Mouse (Mus musculus) adrenal gland, postnatal 14 days (tissue): ENCODE measurements around the gene Gdf5. TPM values are rescaled to one million over a fixed set of nuclear protein-coding genes. Genes with fewer than 3 reads are reported as not detected.

Experiments
- DNase-seq: peaks from one replicate; pipeline ENCODE4 v3.0.0; 2021; ENCODE audit warnings: mixed read lengths
- long read RNA-seq, 2 experiments: library from polyadenylated mRNA; stranded (forward); transcript quantifications; one replicate each; pipeline ENCODE4 v2.0.0; 2021
- total RNA-seq: library from RNA; stranded (reverse); gene quantifications from 2 replicates; pipeline ENCODE4 v1.2.3, GENCODE M21; 2021

The Gdf5 gene
- 1.1 and 1.8 TPM in 2 replicates for total RNA-seq
- long read RNA-seq, experiment 1, partial matches to known transcripts = 1 of 4 reads
- long read RNA-seq, experiment 1, other reads (novel, unspliced or antisense) = 0 of 4 reads
- long read RNA-seq, experiment 2, partial matches to known transcripts = 0 of 2 reads
- long read RNA-seq, experiment 2, other reads (novel, unspliced or antisense) = 0 of 2 reads

DNA sequence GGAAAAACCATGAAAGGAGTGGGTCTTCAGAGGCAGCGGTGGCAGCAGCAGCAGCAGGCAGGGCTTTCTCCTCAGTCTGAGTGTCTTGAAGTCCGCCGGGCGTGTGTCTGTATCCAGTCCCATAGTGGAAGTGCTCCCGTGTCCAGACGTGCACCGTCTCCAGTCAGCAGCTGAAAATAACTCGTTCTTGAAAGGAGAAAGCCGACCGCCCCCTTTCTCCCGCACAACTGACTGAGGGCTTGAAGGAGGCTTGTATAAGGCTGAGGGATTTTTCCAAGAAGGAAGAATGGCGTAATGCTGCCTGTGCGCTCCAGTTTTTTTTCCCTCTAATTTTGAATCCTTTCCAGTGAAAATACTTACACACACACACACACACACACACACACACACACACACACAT is at the start of gene Gdf5:
TSS of gene Gdf5 (minus strand) at position 244 of the 400 bp plus-strand sequence.
- DNase-seq = no peak

DNA sequence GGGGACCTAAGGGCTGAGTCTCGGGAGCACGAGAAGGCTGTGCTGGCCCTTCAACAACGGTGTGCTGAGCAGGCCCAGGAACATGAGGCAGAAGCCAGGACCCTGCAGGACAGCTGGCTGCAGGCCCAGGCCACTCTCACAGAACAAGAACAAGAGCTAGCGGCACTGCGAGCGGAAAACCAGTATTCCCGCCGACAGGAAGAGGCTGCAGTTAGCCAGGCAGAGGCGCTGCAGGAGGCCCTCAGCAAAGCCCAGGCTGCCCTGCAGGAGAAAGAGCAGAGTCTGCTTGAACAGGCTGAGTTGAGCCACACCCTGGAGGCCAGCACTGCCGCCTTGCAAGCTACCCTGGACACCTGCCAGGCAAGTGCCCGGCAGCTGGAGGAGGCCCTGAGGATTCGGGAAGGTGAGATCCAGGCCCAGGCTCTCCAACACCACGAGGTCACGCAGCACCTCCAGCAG is 46.7 kb upstream of the Gdf5 start:
- DNase-seq = peak; percentile 74

DNA sequence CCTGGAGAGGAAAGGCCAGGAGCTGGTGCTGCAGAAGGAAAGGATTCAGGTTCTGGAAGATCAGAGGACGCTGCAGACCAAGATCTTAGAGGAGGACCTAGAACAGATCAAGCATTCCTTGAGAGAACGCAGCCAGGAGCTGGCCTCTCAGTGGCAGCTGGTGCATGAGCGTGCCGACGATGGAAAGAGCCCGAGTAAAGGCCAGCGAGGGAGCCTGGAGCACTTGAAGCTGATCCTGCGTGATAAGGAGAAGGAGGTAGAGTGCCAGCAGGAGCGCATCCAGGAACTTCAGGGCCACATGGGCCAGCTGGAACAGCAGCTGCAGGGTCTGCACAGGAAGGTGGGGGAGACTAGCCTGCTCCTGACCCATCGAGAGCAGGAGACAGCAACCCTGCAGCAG is 46.0 kb upstream of the Gdf5 start:
- DNase-seq = no peak

DNA sequence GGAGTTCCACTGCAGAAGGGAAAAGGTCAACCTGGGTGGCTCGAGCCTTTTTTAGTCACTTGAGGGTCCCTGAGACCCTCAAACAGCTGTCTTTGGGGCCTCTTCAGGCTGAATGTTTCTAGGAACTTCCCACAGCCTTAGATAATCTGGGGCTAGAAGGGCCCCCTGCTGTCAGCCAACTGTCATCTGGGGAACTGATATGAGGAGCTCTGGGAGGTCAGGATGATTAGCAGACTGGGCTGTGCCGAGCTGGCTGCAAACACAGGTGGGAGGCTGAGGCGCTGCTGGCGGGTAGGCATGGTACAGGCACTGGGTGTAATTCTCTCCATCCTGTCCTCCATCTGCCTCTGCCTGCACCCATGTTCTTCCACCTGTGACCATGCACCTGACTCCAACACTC is 43.9 kb upstream of the Gdf5 start:
- no peak for DNase-seq

DNA sequence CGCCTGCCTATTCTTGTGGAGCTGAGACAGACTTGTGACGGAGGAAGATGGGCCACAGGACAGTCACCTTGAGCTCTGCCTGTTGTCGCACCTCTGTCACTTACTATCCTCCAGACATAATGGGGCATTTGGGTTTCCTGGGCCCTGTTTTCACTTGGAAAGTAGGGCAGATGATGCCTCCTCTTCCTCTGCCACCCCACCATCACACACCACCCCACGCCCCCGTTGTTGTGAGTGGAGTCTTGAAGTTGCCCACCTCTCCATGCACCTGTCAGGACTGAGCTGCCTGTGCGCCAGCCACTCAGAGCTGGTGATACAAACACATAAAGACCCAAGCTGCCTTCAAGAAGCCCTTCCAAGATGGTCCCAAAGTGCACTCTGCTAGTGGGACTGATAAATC is 42.0 kb upstream of the Gdf5 start:
- DNase-seq = no peak

DNA sequence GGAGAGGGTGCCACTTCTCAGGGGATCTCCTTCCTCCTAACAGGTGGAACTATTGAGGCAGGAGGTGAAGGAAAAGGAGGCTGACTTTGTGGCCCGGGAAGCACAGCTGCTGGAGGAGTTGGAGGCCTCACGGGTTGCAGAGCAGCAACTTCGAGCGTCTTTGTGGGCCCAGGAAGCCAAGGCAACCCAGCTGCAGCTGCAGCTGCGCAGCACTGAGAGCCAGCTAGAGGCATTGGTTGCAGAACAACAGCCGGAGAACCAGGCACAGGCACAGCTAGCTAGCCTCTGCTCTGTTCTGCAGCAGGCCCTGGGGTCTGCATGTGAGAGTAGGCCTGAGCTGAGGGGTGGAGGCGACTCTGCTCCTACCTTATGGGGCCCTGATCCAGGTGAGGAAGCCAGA is 40.6 kb upstream of the Gdf5 start:
- no peak for DNase-seq

DNA sequence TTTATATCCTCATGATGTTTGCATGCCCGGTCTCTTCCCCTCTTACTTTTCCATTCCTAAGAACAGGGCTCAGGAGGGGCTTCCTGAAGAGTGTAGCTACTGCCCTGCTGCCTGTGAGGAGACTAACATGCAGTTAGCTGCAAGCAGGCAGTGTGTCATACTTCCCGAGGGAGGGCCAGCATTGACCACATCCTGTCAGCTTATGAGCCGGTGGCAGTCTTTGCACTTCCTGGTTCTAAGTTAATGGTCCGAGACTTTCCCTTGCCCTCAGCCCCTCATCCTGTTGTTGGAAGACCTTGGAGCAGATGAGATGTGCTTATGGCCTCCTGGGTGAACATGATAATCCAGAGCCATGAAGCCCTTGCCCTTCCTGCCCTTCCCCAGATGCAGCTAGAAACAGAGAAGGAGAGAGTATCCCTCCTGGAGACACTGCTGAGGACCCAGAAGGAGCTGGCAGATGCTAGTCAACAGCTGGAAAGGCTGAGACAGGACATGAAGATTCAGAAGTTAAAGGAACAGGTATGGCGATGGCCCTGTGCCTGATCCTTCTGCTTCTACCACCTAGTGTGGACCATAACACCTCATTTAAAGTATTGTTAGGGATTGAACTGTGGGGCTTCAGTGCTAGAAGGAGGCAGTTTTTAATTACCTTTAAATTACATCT is 34.3 kb upstream of the Gdf5 start:
- DNase-seq = peak; percentile 54

DNA sequence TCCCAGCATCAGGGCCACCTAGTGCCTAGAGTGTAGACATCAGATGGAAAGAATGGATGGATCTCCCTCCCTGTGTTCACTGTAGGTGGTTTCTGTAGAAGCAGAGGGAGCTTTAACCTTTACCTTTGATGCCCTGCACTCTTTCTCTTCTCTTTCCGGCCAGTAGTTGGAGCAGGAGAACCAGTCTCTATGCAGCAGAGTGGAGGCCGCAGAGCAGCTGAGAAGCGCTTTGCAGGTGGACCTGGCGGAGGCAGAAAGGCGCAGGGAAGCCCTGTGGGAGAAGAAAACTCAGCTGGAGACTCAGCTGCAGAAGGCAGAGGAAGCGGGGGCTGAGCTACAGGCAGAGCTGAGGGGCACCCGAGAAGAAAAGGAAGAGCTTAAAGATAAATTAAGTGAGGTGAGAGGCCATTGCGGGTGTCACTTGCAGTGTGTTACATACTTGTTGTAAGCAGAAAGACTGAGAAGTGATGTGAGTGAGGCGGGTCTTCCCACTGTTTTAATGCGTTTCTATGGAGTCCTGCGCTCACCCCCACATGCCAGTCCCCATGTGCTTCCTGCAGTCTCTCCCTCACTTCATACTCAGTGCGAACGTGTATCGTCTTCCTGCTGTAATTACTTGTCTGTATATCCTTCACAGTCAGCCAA is 29.0 kb upstream of the Gdf5 start:
- no peak for DNase-seq

GRCm38 (mm10) chr2:155973348-155973747 is 28.2 kb upstream of the Gdf5 start:
- no peak for DNase-seq

- DNase-seq = no peak
Observed at GRCm38 (mm10) chr2:155962991-155963390, 17.8 kb upstream of the Gdf5 start.

DNA sequence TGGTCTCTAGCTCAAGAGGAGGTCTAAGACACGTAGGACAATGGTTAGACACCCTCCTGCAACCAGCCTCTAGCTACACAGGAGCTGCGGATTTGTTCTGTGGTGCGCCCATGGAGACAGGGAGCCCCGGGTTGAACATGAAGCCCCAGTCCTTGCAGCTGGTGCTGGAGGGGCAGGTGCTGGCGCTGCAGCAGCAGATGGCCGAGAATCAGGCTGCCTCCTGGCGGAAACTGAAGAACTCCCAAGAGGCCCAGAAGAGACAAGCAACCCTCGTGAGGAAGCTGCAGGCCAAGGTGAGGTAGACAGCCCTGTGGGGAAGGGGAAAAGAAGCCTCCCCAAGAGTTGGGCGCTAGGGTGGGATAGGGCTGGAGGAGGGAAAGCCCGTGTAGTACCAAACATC is 16.7 kb upstream of the Gdf5 start:
- DNase-seq = no peak

GRCm38 (mm10) chr2:155959981-155960380 is 14.8 kb upstream of the Gdf5 start:
- DNase-seq = no peak

DNA sequence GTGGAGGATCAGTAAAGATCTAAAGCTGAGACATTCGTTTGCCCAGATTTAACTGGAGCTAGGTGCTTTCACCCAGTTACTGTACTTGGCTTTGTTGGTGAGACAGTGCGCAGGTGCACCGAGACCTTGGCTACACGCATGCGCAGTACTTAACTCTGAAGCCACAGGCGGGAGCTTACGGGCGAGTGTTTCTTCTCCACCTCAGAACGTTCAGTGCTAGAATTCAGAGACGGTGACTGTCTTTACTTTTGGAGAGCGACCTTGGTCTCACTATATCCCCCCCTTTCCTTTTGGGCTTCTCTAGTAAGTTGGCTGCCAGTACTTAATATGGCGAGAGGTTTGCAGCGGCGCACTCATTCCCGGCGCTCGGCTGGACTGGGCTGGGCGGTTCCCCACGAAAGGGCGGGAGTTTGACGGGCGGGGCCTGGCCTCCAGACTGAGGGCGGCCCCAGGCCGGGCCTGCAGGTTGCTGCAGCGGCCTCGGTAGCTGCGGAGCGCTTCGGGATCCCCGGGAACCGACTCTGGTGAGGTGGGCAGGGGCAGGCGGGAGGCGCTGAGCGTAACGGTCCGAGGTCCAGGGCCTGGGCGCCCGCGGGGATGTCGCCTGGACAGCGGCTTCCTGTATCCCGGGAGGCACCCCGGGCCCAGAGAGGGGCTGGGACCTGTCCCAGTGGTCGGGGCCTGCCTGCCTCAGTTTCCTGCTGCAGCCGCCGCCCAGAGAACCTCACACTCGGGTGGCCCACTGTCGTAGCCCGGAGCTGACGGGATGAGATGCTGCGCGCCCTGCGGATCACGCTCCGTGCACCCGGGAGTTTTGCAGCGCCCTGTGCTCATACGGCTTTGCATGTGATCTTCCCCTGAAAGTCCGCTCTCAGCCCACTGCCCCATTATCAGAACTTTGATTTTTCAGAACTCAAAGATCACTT is 11.2 kb upstream of the Gdf5 start, which contains the start of gene Cep250:
TSS of gene Cep250 (plus strand) at position 325 of the 926 bp plus-strand sequence.
- DNase-seq = peak; percentile 96

DNA sequence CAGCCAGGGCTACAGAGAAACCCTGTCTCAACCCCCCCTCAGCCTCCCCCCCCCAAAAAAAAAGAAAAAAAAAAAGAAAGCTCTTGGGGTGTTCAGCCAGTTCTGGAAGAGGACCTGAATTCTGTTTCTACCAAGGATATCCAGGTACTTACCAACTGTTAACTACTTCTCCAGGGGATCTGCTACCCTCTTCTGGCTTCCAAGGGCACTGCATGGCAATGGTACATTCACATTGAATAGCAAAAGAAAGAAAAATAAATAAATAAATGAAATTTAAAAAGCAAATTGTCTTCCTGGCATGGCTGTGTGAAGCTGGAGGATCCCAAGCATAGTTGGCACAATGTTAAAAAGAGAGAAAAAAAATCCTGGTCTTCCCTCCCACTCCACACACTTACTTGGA is 6.8 kb upstream of the Gdf5 start:
- DNase-seq = peak; percentile 78

DNA sequence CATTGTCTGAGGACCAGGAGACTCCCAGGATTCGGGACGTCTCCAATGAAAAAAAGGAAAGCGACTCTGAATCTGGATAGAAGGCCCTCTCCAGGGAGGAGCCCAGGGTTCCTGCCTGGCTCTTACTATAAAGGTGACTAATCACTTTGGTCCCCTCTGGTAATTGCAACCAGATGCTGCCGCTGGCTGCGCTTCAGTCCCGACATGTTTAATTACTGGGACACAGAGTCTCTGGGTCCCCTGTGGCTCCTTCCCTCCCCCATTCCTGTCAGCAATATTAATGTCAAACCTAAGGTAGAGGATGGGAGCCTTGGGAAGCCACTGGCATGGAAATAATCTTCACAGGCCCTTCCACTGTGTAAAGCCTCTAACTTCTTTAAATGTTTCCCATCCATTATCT is 4.2 kb upstream of the Gdf5 start:
- DNase-seq = no peak

DNA sequence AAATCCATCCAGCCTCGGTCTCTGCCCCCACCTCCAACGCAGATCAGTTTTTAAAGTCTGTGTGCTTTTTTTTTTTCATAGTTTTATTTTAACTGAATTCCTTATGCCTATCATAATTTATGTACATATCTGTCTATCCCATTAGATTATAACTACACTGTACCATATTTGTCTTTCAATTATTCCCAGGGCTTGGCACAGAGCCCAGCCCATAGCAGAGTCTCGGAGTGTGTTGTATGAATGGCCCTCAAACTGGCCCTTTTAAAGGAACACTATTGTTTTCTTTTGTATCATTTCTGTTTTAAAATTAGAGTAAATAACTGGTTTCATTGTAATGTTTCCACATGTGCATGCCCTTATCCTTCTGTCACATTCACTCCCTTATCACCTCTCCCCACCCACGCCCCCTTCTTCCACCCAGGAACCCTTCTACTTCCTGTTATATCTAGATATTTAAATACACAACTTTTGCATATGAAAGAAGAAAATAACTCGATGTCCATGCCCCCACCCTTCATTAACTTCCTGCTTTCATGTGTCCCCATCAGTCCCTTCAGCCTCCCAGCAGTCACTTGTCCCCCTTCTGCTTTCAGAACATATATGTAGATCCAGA is 2.3 kb upstream of the Gdf5 start:
- DNase-seq = no peak

GRCm38 (mm10) chr2:155946499-155946898 is 1.3 kb upstream of the Gdf5 start:
- no peak for DNase-seq

- DNase-seq = peak; percentile 92
Observed at GRCm38 (mm10) chr2:155946069-155946468, 902 bp upstream of the Gdf5 start.

DNA sequence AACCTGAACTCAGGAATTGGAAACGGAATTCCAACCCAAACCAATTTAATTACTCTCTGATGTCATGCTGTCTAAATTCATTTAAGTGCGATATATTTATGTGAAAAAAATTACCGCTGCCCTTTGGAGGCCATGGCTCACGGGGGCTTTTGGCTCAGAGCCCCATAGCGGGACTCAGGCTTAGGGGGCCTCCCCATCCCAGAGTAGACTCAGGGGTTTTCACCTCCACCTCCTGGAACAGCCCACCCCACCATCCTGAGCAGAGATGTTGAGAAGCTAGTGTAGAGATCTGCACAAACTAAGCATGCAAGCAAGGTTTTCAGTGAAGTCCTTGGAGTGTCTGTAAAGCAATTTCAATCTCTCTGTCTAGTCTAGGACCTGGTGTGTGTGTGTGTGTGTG is 413 bp upstream of the Gdf5 start:
- DNase-seq = no peak

GRCm38 (mm10) chr2:155944685-155945084 is 482 bp downstream of the Gdf5 start:
- no peak for DNase-seq

- DNase-seq = no peak
Observed at GRCm38 (mm10) chr2:155943463-155943862, 1.7 kb downstream of the Gdf5 start.
